Mouse (Mus musculus) CH12F3 (cell line): ENCODE results near the gene Gimap9.

Source experiments
- in situ Hi-C: fragments of 300-500 bp; cut with MboI; formaldehyde crosslinking; loops from 2 replicates; pipeline ENCODE4 v1.14.3; 2020; ENCODE audit warnings: low sequenced_read_pairs

Gimap9 gene

DNA sequence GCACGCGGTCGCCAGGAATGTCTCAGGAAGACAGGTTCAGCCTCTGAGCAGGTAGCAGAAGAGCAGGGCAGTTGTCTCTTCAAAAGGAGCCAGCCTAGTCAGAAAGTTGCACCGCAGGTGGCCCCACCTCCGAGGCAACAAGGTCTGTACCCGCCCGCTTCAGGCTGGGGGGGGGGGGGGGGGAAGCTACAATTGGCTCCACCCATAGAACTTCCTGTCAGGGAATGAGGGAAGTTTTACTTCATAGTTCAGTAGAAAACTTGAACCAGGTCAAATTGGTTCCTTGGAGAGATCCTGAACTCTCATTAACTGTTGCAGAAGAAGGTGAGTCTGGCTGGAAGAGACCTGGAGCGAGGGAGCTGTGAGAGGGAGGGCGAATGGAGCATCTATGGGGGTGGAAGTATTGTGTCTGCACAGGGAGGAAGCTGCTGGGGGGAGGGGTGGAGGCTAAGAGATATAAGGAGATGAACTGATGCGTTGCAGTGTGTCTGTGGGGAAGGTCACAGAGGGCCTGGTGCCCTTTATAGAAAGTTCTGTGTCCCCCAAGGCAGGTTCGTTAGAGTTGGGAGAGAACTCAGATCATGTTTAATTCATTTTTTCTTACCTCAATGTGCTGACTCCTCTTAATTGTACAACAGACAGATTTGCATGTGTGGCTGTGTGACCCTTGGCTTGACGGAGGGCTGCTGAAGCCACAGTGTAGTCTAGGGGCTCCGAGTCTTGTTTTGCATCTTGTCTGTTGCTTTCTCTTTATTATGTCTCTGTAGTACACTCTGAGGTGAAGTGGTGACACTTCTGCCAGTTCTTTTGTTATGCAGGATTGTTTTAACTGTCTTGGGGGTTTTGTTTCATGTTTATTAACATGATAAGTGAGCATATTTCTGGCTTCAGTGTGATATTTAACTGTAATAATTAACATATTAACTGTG, at the start of gene Gimap9:
Gene Gimap9 (plus strand): TSS at position 199 of the 929 bp plus-strand sequence.
- in situ Hi-C loops = no loop called here

DNA sequence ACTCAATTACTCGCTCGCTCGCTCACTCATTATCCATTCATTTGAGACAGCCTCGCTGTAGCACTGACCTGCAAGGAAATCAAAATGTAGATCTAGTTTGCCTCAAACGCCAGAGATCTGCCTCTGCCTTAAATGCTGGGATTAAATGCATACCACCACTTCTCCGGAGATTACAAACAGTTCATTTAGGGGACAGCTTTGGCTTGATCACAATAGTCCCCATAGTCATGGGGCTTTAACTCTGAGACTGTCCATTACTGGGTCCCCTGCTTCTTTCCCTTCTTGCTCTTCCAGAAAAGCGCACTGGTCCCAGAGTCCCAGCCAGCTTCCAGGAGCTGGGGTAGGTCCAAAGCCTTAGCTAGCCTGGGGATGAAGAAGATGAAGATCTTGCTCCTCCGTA, 49.5 kb upstream of the Gimap9 start, which contains the start of gene AI854703:
Gene AI854703 (plus strand): TSS at position 301 of the 400 bp plus-strand sequence.
- in situ Hi-C loops = no loop called here

DNA sequence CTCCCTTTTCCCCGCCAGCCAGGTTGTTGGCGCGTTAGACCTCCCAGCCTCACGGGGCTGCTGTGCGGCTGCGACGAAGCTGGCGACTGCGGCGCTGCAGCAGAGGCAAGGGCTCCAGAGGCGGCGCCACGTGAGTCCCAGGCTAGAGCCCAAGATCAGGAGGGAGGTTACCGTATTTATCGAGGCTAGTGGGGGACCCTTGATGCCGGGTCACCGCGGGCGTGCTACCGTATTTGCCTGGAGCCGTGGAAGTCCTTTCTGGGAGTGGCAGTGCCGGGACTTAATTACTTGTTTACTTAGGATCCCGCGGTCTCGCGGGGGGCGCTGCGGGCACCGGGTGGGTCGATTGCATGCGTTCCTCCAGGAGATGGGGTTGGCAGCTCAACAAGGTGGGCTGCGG, 48.9 kb upstream of the Gimap9 start:
- in situ Hi-C loops = no loop called here

DNA sequence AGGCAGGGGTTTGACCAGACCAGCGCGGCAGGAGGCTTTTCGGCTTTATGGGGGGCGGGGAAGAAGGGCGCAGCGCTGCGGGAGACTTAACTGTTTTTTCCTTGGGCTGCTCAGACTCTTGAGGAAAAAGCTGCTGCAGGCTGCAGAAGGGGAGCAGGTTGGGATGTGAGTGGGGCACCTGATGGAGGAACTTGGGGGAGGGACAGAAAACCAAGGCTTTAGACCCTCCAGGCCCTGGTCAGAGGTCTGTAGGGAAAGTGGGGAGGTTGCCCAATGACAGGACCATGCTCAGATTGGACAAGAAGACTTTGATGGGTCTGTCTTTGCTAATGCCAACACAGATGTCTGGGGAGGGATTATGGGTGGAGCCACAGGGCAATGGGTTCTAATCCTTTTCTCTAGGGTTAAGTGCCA, 48.4 kb upstream of the Gimap9 start:
- in situ Hi-C loops = no loop called here

DNA sequence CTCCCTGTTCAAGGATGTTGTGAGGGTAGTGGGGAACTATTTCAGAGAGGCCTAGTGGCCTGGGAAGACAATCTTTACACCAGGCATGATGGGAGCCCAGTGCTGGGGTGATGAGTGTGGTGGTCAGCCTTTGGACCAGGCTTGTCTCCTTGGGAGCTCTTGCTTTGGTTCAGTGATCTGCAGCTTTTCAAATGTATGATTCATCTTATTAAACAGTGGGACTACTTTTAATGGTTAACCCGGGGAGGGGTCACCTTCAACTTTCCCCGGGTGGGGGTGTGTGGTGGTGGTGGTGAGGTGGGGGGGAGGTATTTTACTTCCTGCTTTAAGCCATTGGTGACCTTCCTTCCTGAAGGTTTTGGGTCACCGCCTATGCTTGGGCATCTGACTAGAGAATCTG, 47.6 kb upstream of the Gimap9 start:
- in situ Hi-C loops = no loop called here

DNA sequence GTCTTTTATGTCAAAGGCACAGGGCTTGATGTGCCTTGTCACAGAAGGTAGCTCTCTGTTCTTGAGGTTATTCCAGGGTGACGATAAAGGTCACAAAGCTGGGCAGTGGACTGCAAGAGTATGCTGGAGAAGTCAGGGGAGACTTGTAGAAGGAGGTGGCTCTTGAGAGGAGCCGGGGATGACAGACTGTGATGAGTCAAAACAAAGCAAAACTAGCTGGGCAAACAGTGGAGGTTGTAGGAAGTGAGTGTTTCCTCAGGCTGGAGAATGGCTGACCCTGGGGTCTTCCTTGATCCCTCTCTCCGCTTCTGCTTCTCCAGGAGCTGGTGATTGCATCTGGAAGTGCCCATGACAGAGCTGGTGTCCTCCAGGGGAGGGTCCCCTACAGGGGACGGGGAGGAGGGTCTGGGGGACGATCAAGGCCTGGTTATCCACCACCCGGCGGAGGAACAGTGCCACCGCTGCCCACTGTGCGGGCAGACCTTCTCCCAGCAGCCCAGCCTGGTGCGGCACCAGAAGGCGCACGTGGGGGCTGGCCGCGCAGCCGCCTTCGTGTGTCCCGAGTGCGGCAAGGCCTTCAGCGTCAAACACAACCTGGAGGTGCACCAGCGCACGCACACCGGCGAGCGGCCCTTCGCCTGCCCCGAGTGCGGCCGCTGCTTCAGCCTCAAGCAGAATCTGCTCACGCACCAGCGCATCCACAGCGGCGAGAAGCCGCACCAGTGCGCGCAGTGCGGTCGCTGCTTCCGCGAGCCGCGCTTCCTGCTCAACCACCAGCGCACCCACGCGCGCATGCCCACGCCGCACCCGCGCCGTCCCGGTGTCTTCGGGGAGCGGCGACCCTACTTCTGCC, 46.9 kb upstream of the Gimap9 start:
- in situ Hi-C loops = no loop called here

DNA sequence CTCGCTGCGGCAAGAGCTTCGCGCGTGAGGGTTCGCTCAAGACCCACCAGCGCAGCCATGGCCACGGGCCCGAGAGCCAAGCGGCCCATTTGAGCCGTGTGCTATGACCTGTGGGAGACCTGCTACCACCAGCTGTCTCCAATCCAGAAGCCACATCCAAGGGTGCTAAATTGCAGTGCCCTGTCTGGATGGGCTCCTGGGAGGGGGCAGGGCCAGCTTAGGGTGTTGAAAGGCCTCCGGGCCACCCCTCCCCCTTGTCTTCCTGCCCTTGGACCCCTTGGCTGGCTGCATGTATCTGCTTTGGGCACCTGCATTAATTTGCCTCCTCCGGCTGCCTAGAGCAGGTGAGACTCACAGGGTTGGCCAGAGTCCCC, 46.3 kb upstream of the Gimap9 start:
- in situ Hi-C loops = no loop called here

DNA sequence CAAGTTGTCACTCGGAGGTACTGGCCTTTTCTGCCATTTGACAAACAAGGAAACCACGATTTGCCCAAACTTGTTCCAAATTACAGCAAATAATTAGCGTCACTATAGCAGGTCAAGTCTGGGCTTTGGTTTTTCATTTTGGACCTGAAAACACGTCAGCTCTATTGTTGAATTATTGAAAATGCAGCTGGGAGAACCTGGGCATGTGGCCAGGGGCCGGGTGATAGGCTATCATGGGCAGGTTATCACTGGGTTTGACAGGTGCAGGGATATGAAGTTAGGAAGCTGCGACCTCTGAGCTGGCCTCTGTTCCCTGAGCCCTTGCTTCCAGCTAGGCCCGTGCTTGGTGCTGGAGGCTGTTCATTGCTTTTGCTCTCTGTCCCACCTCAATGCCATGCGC, 45.1 kb upstream of the Gimap9 start:
- in situ Hi-C loops = no loop called here

DNA sequence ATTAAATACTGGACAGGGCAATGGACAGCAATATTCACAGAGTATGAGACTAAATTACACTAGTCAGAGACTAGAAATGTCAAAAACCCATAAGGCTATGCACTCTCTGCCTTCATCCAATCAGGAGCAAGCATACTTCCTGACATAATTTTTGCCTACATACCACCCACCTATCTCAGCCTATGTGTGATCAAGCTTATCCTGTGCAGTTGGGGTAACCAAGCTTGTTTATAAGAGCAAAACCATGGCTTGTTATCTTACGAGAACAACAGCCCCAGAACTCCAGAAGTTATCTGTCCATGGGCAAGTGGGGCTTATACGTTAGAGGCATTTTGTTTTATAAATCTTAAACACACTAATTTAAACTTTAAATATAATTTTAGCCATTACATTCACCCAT, 40.8 kb upstream of the Gimap9 start:
- in situ Hi-C loops = no loop called here

DNA sequence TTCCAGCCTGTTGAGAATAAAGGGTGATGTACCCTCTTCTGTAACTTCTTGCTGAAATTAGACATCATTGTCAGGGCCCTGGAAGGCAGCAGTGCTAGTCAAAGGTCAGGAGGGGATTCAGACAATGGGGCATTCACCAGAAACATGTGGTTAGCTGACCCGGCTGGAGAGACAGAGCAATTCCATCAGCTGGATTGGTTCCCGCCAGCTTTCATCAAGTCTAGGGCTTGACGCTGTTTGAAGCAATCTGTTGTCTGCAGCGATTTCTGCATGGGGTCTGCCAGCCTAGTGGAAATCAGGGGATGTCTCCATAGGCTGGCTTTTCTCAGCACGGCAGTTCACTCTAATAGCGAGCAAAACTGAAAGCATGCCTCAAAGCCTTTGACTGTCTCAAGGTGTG, 39.4 kb upstream of the Gimap9 start:
- in situ Hi-C loops = no loop called here

DNA sequence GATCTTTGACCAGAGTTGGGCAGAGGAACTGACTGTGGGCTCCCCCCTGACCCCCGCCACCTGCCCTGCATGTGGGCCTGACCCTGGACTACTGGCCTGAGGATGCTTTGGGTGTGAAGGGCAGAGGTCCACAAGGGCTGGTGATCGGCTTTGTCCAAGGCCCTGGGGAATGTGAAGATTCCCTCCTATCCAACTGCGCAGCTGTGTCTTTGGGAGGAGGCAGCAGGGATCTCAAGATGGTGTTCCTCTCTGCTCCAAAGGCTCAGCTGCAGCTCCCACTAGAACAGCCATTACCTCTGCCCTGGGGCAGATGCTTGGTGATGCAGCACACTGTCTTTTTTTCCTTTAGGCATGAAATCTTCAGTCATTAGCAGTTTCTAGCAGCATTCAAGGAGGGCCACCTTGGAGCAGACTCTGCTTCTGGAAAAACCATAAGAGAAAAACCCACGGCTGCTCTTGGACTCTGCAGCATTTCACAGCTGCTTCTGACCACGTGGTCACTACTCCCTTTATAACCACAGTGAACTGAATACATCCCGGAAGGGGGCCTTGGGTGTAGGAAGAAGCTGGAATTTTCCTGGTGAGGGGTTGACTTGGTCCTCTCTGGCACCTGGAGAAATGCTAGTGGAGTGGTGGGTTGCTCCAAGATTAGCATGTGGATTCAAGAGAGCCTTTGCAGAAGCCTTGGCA, 38.0 kb upstream of the Gimap9 start:
- in situ Hi-C loops = no loop called here

DNA sequence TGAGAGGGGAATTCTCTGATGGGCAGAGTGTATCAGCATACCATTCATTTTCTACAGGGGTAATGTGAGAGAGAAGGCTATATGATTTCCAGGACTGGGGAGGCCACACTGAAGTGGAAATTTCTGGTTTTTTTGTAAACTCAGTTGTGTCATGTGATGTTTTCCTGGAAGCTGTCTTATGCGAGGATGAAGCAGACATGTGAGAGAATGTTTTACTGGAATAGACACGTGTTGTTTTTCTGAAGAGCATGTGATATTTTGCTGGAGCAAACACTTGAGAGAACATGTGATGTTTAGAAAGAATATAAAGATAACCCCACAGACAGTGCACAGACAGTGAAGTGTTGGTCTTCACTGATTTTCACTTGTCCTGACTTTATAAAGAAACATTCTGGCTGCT, 37.4 kb upstream of the Gimap9 start:
- in situ Hi-C loops = no loop called here

DNA sequence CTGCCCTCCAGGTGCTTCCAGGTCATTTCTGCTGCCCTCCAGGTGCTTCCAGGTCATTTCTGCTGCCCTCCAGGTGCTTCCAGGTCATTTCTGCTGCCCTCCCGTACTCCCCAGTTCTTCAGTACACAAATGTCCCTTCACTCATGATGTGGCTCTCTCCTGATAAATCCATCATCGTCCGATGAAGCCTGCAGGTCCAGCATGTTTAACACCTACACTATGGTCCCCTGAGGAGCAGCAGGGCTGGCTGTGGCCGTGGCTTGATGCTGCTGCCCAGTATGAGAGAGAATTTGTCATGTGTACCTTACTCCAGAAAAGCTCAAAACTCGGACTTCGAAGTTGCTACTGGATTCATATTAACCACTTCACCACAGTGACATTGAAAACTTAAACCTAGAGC, 34.5 kb upstream of the Gimap9 start:
- in situ Hi-C loops = no loop called here

DNA sequence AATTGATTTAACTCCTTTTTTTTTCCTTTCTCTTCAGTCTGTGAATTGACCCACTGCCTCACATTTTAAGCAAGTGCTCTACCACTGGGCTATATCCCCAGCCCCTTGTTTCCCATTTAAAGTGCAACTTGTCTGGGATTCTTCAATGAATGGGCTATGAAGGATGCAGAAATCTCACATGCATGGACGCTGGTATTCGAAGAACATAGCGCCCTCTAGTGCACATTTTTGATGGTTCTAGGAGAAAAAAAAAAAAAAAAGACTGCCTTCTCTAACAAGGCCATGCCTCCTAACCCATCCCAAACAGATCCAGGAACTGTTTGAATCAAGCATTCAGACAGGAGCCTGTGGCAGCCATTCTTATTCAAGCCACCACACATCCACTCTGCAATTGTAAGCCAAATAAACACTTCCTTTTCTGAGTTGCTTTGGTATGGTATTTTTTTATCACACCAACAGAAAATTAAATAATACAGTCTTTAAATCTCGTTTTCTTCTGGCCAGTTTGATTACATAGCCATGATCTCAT, 33.1 kb upstream of the Gimap9 start:
- in situ Hi-C loops = no loop called here

DNA sequence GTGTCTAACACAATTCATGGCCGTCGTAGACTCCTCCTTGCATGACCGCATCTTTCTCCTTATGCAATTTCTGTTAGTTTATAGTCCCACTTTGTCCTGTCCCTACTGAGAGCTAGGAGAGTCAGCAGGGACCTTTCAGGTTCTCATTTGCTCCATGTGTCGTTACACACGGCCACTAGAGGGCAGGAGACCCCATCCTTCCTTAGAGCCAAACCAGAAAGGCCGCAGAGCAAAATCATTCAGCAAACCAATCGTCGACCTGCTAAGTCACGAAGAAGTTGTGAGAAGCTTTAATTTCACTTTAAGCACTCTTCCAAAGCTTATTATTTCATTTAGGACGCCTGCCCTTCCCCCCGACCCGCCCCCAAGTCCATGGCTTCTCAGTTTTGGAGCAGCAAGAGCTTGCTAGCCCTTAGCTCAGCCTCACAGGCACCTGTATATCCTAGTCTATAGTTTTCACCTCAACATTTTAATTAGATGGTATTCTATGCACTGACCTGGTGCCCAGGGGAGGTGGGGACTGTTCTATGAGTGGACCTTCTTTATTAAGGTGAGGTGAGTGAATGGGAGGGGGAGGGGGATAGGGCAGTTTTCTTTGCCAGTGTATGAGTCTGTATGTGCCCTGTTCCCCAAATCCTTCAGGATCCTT, 30.1 kb upstream of the Gimap9 start:
- in situ Hi-C loops = loop anchor here (5.0 kb wide), 1 partner anchor 122 kb away; no protein-coding TSS in a partner anchor

DNA sequence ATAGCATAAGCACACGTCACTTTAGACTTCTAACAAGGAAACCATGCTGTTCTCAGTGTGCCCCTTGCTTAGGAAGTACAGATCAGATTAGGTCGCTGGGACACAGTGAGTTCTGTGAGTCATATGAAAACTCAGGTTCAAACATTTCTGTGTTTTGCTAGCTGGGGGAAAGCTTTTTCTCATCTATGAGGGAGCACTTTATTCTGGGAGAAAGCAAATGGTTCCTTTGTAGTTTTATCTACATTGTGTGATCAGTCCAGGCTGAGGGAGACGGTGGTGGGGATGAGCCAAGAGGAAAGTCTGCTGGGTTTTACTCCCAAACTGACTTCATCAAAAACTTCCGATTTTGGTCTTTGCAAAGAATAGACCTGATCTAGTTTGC, 29.6 kb upstream of the Gimap9 start:
- in situ Hi-C loops = loop anchor here (5.0 kb wide), 1 partner anchor 121 kb away; no protein-coding TSS in a partner anchor

DNA sequence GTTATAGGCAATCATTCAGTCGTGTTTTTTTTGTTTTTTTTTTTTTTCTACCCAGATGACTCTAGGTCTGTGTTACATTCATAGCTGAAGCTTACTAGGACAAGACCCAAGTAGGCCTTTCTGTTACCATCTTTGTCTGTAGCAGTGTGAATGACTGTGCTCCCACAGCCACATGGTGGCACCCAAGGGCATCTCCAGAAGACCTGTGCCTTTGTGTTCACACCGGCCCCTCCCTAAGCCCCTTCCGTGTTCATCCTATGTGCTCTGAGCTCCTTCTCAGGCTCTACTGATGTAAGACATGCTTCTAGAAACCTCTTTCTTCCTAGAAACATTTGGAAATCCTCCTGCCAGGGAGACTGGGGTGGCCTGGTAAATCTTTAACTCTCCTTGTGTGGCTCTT, 28.9 kb upstream of the Gimap9 start, which contains the start of gene Gimap8:
Gene Gimap8 (plus strand): TSS at position 240 of the 400 bp plus-strand sequence.
- in situ Hi-C loops = loop anchor here (5.0 kb wide), 1 partner anchor 120 kb away; no protein-coding TSS in a partner anchor

DNA sequence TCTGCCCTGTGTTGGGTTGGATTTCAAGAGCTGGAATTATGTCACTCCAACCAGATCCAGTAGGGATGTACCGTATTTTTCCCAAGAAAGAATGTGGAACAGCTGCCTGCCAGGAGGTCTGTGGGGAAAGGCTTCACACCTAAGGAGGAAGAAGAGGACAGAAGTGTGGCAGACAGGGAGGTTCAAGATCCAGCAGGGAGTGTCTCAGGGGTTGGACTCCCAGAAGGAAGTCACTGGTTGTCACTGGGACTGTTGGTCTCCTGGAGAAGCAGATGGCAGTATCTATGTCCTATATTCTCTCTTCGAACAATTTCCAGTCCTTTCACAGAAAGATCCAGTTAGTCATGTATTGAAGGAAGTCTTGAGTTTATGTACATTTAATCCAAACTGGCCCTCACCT, 28.3 kb upstream of the Gimap9 start:
- in situ Hi-C loops = loop anchor here (5.0 kb wide), 1 partner anchor 120 kb away; no protein-coding TSS in a partner anchor

DNA sequence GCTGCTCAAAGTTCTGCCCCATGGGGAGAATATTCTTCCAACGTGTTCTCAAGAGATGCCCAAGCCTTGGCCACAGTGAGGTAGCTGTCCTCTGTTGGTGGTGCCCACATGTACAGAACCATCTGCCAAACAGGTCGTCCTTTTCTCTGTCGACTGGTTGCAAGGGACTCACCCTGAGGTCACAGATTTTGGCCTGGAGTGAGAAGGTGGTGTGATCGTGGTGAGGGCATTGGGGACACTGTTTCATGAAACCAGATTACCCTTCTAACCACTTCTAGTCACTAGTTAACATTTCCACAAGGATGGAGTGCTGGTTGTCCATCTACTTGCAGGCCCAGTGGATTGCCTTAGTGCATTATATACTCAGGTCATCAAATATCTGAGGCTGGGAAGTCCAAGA, 27.1 kb upstream of the Gimap9 start:
- in situ Hi-C loops = loop anchor here (5.0 kb wide), 1 partner anchor 119 kb away; no protein-coding TSS in a partner anchor

DNA sequence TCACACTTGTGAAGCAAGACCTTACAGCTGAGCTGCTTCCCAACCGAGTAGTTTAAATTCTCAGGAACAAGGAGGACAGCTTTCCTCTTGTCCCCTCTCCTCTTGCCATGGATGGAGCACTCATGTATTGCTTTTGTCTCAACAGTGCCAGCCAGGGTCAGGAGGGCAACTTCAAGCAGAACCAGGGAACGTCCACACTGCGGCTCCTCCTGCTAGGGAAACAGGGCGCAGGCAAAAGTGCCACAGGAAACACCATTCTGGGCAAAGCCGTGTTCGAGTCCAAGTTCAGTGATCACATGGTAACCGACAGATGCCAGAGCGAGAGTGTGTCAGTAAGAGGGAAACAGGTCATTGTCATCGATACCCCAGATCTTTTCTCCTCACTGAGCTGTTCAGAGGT, 25.9 kb upstream of the Gimap9 start:
- in situ Hi-C loops = loop anchor here (10.0 kb wide), 1 partner anchor 305 kb away; no protein-coding TSS in a partner anchor
